Mouse (Mus musculus) intestine, embryonic 14.5 days (tissue): ENCODE measurements around the gene Blnk. TPM values are rescaled to one million over a fixed set of nuclear protein-coding genes. Genes with fewer than 3 reads are reported as not detected.

ENCODE experiments used
- ATAC-seq: fragments of 200-750 bp; cut with Nextera tagmentation; replicated peaks from 2 replicates; pipeline ENCODE4 v1.8.0; 2017; ENCODE audit warnings: low read depth, moderate number of reproducible peaks, moderate TSS enrichment, moderate library complexity; ENCODE audit not compliant: low FRiP score, low TSS enrichment
- DNase-seq: peaks from one replicate; pipeline ENCODE4 v3.0.0-alpha.2; 2018; ENCODE audit warnings: low spot score
- H3K27ac ChIP-seq: fragments of 300-500 bp; sonication (generic); 2 replicates; pipeline ENCODE4 v1.5.1; 2014; ENCODE audit warnings: low read depth, mild to moderate bottlenecking, control low read depth
- H3K27me3 ChIP-seq: fragments of 300-500 bp; sonication (generic); replicated peaks from 2 replicates; pipeline ENCODE4 v1.6.1; 2014; ENCODE audit warnings: low read length, control low read depth; ENCODE audit not compliant: control insufficient read depth, insufficient read depth
- H3K36me3 ChIP-seq: fragments of 300-500 bp; sonication (generic); 2 replicates; pipeline ENCODE4 v1.6.1; 2014; ENCODE audit warnings: low read length, control low read depth; ENCODE audit not compliant: control insufficient read depth, insufficient read depth
- H3K4me1 ChIP-seq: fragments of 300-500 bp; sonication (generic); replicated peaks from 2 replicates; pipeline ENCODE4 v1.6.1; 2014; ENCODE audit warnings: low read length, control low read depth, mixed read lengths; ENCODE audit not compliant: control insufficient read depth, insufficient read depth
- H3K4me2 ChIP-seq: fragments of 300-500 bp; sonication (generic); 2 replicates; pipeline ENCODE4 v1.6.1; 2014; ENCODE audit warnings: low read length
- H3K4me3 ChIP-seq: fragments of 300-500 bp; sonication (generic); 2 replicates; pipeline ENCODE4 v1.5.1; 2014; ENCODE audit warnings: low read depth, low read length, control low read depth, mixed read lengths
- H3K9ac ChIP-seq: fragments of 300-500 bp; sonication (generic); 2 replicates; pipeline ENCODE4 v1.6.1; 2014; ENCODE audit warnings: mild to moderate bottlenecking, low read length
- H3K9me3 ChIP-seq: fragments of 300-500 bp; sonication (generic); 2 replicates; pipeline ENCODE4 v1.6.1; 2016; ENCODE audit warnings: low read length, control low read depth; ENCODE audit not compliant: control insufficient read depth
- WGBS: fragments of 180-500 bp; shearing (Covaris S2); extraction: QIAGEN DNeasy Blood & Tissue Kit; methylation state at CpG from one replicate; pipeline ENCODE4 v1.1.7; 2014; 5-methylcytosine and 5-hydroxymethylcytosine counted together
- polyA plus RNA-seq: library from polyadenylated mRNA; unstranded; fragments of >200 nt; fragmentation: Nextera tagmentation; extraction: Ambion mirVana; gene quantifications from 2 replicates; pipeline ENCODE4 v1.2.1, GENCODE M21; 2014

Gene Blnk
- polyA plus RNA-seq, 1 experiment from 2014 or later, result 21.5 TPM

DNA sequence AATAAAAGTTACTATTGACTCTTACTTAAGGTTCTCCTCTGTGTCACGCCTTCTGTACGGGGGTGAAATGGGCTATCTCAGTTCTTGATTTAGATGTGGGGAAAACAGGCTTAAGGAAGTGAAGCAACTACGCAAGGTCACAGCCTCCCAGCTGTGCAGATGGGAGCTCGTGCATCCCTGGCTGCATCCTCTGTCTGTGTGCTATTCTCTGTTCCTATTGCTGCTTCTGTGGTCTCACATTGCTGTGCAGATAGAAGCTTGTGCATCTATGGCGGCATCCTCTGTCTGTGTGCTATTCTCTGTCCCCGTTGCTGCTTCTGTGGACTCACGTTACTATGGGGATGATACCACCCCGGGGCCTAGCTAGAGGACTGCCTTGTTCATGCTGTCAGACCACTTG is 32.2 kb upstream of the Blnk start:
- no peak overlapping the region for H3K27ac ChIP-seq
- ATAC-seq, result no peak
- no peak overlapping the region for H3K4me2 ChIP-seq
- 79% methylated on average over 8 of the region's 8 CpGs for WGBS
- no peak overlapping the region for H3K9ac ChIP-seq
- no peaks in the 10 kb centered on the region for H3K4me1 ChIP-seq
- no peaks in the 10 kb centered on the region for H3K9me3 ChIP-seq
- no peaks in the 10 kb centered on the region for H3K27me3 ChIP-seq
- no peaks in the 10 kb centered on the region for H3K36me3 ChIP-seq
- DNase-seq, result no peak
- H3K4me3 ChIP-seq, result no peak overlapping the region

DNA sequence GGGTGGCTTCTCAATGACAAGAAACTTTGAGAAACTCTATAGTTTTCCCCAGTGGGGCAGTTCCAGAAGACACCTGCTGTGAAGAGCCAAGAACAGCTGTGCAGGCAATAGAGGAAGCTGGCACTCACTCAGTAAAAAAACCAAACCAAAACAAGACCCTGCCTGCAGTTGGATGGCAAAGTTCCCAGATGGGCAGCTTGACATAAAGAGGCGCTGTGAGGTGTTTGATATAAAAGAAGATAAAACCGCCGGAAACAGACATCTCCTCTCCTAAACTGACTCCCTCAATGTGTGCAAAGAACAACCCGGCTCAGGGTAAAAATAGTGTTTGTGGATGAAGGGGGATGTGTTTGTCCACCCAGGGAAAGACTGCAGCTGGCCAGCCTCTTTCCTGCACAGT is 27.9 kb upstream of the Blnk start:
- H3K9ac ChIP-seq, result no peak overlapping the region
- 81% methylated on average over 4 of the region's 4 CpGs for WGBS
- H3K27ac ChIP-seq, result no peak overlapping the region
- no peak for DNase-seq
- H3K27me3 ChIP-seq, result no peaks in the 10 kb centered on the region
- H3K4me2 ChIP-seq, result no peak overlapping the region
- no peak for ATAC-seq
- no peaks in the 10 kb centered on the region for H3K9me3 ChIP-seq
- H3K36me3 ChIP-seq, result no peaks in the 10 kb centered on the region
- no peak overlapping the region for H3K4me3 ChIP-seq
- H3K4me1 ChIP-seq, result no peaks in the 10 kb centered on the region

DNA sequence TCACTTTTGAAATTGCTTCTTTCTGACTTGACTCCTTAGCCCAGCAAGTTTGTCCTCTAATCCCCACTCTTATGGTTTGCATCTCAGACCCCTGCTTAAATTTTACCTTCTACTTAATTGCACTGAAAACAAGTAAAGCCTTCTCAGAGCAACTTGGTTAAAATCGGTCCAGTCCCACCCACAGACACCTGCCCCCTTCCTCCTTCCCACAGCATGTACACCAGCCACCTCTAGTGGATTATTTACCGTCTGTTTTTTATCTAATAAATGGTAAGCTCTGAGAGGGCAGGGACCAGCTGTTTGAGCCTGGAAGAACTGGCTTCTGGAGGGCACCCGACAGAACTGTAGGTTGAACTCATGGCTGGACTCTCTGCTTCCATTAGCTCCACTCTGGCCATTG is 26.2 kb upstream of the Blnk start:
- Histone ChIP-seq H3K27me3 (no peaks in the 10 kb centered on the region), H3K4me3 (no peak overlapping the region), H3K4me2 (no peak overlapping the region), H3K9ac (no peak overlapping the region), H3K27ac (no peak overlapping the region), H3K4me1 (0 out of 2 replicates have a peak, but pooled peaks cover 3% of the 10 kb centered on the region), H3K36me3 (no peaks in the 10 kb centered on the region), H3K9me3 (no peaks in the 10 kb centered on the region)
- DNase-seq (no peak), ATAC-seq (no peak)
- 70% methylated on average over 3 of the region's 3 CpGs for WGBS

DNA sequence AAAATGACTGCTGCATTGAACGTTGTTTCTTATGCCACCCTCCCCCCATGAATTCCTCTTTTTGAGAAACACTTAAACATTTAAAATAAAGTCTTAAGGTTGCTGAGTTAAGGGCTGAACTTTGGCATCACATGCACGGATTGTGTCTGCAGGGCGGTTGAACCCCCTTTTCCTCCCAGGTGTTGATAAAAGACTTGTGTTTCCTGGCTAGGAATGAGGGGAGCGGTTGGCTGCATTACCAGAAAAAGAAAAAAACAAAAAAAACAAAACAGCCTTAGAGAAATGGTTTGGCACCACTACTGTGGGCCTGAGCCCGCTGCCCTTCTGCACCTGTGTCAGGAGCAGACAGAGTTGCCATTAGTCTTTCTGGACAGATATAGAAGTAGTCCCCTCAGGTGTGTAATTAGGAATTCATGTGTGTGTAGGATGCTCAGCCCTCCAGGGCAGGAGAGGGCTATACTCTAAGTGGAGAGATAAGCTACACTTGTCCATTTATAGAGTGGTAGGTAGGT is 24.9 kb upstream of the Blnk start:
- 75% methylated on average over 5 of the region's 5 CpGs for WGBS
- DNase-seq (no peak), ATAC-seq (no peak)
- H3K27ac ChIP-seq, result no peak overlapping the region
- 0 out of 2 replicates have a peak, but pooled peaks cover 4% of the 10 kb centered on the region for H3K4me1 ChIP-seq
- no peak overlapping the region for H3K9ac ChIP-seq
- no peak overlapping the region for H3K4me3 ChIP-seq
- H3K27me3 ChIP-seq, result no peaks in the 10 kb centered on the region
- H3K4me2 ChIP-seq, result no peak overlapping the region
- H3K9me3 ChIP-seq, result no peaks in the 10 kb centered on the region
- no peaks in the 10 kb centered on the region for H3K36me3 ChIP-seq

DNA sequence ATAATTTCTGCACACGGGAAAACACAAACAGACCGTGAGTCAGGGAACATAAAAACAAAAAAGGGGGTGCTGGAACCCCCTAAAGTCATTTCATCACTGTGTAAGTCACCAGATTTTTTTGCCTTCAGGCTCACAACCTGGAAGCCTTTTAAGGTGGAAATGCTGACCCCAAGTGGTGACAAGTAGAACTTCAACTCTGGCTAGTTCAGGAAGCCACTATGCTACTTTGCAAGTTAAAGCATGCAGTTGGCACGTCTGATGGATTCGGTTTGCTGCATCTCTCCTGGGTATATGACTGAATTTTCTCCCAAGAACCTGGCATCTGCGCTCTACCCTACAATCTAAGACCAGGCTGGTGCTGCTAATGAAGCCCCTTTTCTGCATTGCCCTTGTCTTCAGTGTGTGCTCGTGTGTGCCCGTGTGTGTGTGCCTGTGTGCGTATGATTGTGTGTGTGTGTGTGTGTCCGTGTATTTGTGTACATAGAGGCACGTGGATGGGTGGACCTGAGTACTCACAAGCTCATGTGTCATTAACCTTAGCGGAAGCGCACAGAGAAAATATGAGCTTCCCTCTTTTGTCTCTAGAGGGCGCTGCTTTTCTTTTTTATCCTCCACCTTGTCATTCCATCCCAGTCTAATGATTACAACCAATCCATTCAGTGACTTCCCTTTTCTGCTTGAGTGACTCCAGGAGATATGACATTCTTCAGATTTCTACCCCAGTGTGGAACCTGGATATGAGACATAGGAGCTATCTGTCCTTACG is 21.8 kb upstream of the Blnk start:
- H3K9ac ChIP-seq, result no peak overlapping the region
- no peak for ATAC-seq
- peak; percentile 61 for DNase-seq

DNA sequence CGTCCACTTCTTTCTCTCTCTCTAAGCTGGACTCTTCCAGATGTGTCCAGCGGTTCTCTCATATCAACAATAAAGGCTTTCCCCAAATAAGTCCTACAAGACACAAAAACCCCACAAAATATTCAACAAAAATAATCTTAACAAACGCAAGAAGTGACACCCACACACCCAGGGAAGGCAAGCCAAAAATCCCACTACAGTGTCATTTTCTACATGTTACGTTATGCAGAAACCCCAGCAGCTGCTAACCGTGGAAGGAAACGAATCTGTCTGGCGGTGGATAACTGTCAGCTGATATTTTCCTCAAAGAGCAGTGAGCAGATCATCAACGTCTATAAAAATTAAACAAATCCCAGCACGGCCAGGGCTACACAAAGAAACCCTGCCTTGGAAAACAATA is 19.7 kb upstream of the Blnk start:
- 0 out of 2 replicates have a peak, but pooled peaks cover 11% of the 10 kb centered on the region for H3K4me1 ChIP-seq
- H3K9ac ChIP-seq, result no peak overlapping the region
- no peak for ATAC-seq
- H3K27me3 ChIP-seq, result no peaks in the 10 kb centered on the region
- 21% methylated on average over 9 of the region's 9 CpGs for WGBS
- H3K9me3 ChIP-seq, result no peaks in the 10 kb centered on the region
- peak overlapping the region; percentile 11; the same call in 1 of the 2 replicates for H3K4me2 ChIP-seq
- H3K27ac ChIP-seq, result no peak overlapping the region
- H3K36me3 ChIP-seq, result no peaks in the 10 kb centered on the region
- DNase-seq, result no peak
- H3K4me3 ChIP-seq, result no peak overlapping the region

More for the DNA sequence above, 21.8 kb upstream of the Blnk start:
- Histone ChIP-seq H3K4me1 (0 out of 2 replicates have a peak, but pooled peaks cover 11% of the 10 kb centered on the region), H3K27me3 (no peaks in the 10 kb centered on the region), H3K36me3 (no peaks in the 10 kb centered on the region), H3K27ac (no peak overlapping the region), H3K9me3 (no peaks in the 10 kb centered on the region), H3K4me3 (no peak overlapping the region), H3K4me2 (peak overlapping the region; percentile 46)
- WGBS, result 18% methylated on average over 14 of the region's 14 CpGs

DNA sequence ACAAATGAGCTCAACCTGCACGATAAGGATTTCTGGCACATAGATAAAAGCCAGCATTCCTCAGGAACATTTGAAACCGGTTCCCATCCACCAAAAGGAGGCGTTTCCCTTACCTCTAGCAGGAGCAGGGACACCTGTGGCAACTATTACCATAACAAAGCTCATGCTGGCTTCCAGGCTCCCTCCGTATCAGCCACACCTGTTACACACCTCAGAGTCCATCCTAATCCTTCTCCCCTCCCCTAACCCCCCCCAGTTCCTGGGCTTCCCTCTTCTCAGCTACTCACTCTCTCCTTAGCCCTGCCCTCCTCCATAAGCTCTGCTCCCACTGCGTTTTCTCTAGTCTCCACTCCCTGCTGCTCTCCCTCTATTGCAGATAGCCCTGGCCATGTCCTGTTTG is 19.3 kb upstream of the Blnk start:
- WGBS, result 4% methylated on average over 5 of the region's 5 CpGs
- Histone ChIP-seq H3K27ac (no peak overlapping the region), H3K9me3 (no peaks in the 10 kb centered on the region), H3K4me3 (no peak overlapping the region), H3K4me1 (0 out of 2 replicates have a peak, but pooled peaks cover 11% of the 10 kb centered on the region), H3K27me3 (no peaks in the 10 kb centered on the region), H3K9ac (no peak overlapping the region), H3K4me2 (peak overlapping the region; percentile 11; the same call in 1 of the 2 replicates), H3K36me3 (no peaks in the 10 kb centered on the region)
- ATAC-seq (peak; percentile 76), DNase-seq (no peak)

DNA sequence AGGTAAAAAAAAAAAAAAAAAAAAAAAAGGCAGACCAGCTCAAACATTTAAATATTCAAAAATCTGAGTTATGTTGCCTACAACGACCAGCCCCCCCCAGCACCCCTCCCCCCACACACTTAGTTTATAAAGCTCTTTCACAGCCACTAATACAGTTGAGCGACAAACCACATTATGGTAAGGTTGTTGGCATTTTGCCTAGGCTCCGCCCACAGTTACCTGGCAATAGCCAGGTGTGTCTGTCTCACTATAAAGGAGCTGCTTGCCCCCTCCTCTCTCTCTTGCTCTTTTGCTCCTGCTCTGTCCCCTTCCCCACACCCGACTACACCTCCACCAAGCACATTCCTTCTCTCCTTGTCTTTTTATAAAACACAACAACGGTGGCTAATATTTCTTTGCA is 17.3 kb upstream of the Blnk start:
- ATAC-seq, result no peak
- H3K4me2 ChIP-seq, result no peak overlapping the region
- WGBS, result 26% methylated on average over 5 of the region's 5 CpGs

More for the DNA sequence above, 17.3 kb upstream of the Blnk start:
- 0 out of 2 replicates have a peak, but pooled peaks cover 11% of the 10 kb centered on the region for H3K4me1 ChIP-seq
- no peak for DNase-seq
- no peaks in the 10 kb centered on the region for H3K27me3 ChIP-seq
- H3K4me3 ChIP-seq, result no peak overlapping the region
- no peak overlapping the region for H3K9ac ChIP-seq
- no peaks in the 10 kb centered on the region for H3K9me3 ChIP-seq
- H3K27ac ChIP-seq, result no peak overlapping the region
- H3K36me3 ChIP-seq, result no peaks in the 10 kb centered on the region
